Mouse (Mus musculus) testis, adult 2 months (tissue): ENCODE results near the gene Sec61b.

Experiments
- CTCF ChIP-seq: fragments of 200-500 bp; IDR thresholded peaks from 2 replicates; pipeline ENCODE4 v1.5.1; 2012; ENCODE audit warnings: low read depth, mild to moderate bottlenecking, inconsistent platforms, low read length, moderate library complexity; ENCODE audit not compliant: control insufficient read depth, insufficient read depth, insufficient replicate concordance
- POLR2A ChIP-seq: fragments of 200-500 bp; IDR thresholded peaks from 2 replicates; pipeline ENCODE4 v1.6.1; 2012; ENCODE audit warnings: low read depth, mild to moderate bottlenecking, inconsistent platforms, low read length, moderate library complexity; ENCODE audit not compliant: control insufficient read depth

- no peak for TF ChIP-seq CTCF
- TF ChIP-seq POLR2A: no peak
Observed at GRCm38 (mm10) chr4:47493456-47493855, 19.0 kb downstream of the Sec61b start.
